Mouse (Mus musculus) limb, embryonic 14.5 days (tissue): ENCODE measurements around the gene Gramd4. TPM values are rescaled to one million over a fixed set of nuclear protein-coding genes. Genes with fewer than 3 reads are reported as not detected.
A peak's percentile ranks its signal among the peaks of the same experiment; 100 is the strongest.

Experiments used
- ATAC-seq: fragments of 200-750 bp; cut with Nextera tagmentation; 2 replicates; pipeline ENCODE4 v1.8.0; 2017; ENCODE audit warnings: low read depth, moderate number of reproducible peaks, moderate TSS enrichment; ENCODE audit not compliant: low FRiP score
- DNase-seq: peaks from one replicate; pipeline ENCODE4 v3.0.0-alpha.2; 2015; ENCODE audit warnings: low spot score
- H3K27ac ChIP-seq: fragments of 300-500 bp; sonication (generic); replicated peaks from 2 replicates; pipeline ENCODE4 v1.5.1; 2014; ENCODE audit warnings: low read depth, mild to moderate bottlenecking, low read length, moderate library complexity, mixed read lengths
- H3K27me3 ChIP-seq: fragments of 300-500 bp; sonication (generic); 2 replicates; pipeline ENCODE4 v1.6.1; 2014; ENCODE audit warnings: low read length, mixed read lengths; ENCODE audit not compliant: control insufficient read depth, insufficient read depth
- H3K36me3 ChIP-seq: fragments of 300-500 bp; sonication (generic); 2 replicates; pipeline ENCODE4 v1.6.1; 2014; ENCODE audit warnings: mild to moderate bottlenecking, low read length, moderate library complexity, mixed read lengths; ENCODE audit not compliant: control insufficient read depth, insufficient read depth
- H3K4me1 ChIP-seq: fragments of 300-500 bp; sonication (generic); 2 replicates; pipeline ENCODE4 v1.6.1; 2014; ENCODE audit warnings: antibody characterized with exemption, low read length, mixed read lengths; ENCODE audit not compliant: control insufficient read depth, insufficient read depth
- H3K4me2 ChIP-seq: fragments of 300-500 bp; sonication (generic); replicated peaks from 2 replicates; pipeline ENCODE4 v1.6.1; 2014; ENCODE audit warnings: low read depth, mild to moderate bottlenecking, low read length, moderate library complexity; ENCODE audit not compliant: severe bottlenecking
- H3K4me3 ChIP-seq: fragments of 300-500 bp; sonication (generic); replicated peaks from 2 replicates; pipeline ENCODE4 v1.5.1; 2014; ENCODE audit warnings: low read length
- H3K9ac ChIP-seq: fragments of 300-500 bp; sonication (generic); 2 replicates; pipeline ENCODE4 v1.6.1; 2014; ENCODE audit warnings: mild to moderate bottlenecking, low read depth, low read length, moderate library complexity; ENCODE audit not compliant: severe bottlenecking
- H3K9me3 ChIP-seq: fragments of 300-500 bp; sonication (generic); 2 replicates; pipeline ENCODE4 v1.6.1; 2016; ENCODE audit warnings: low read length; ENCODE audit not compliant: control insufficient read depth
- POLR2A ChIP-seq: fragments of 200-500 bp; IDR thresholded peaks from 2 replicates; pipeline ENCODE4 v1.8.0; 2012; ENCODE audit warnings: inconsistent platforms, mild to moderate bottlenecking, moderate library complexity, borderline replicate concordance; ENCODE audit not compliant: insufficient read depth, insufficient read length; ENCODE audit errors: extremely low read depth
- WGBS: fragments of 180-500 bp; shearing (Covaris S2); extraction: QIAGEN DNeasy Blood & Tissue Kit; methylation state at CpG from one replicate; pipeline ENCODE4 v1.1.7; 2014; 5-methylcytosine and 5-hydroxymethylcytosine counted together
- polyA plus RNA-seq, 2 experiments: library from polyadenylated mRNA; depleted of rRNA in 1 of 2; stranded (reverse) in 1 of 2; unstranded in 1 of 2; fragments of >200 nt; fragmentation: Nextera tagmentation in 1 of 2; extraction: Ambion mirVana in 1 of 2; gene quantifications; 2 replicates each; pipeline versions ENCODE4 v1.2.1 to v1.2.3; 2012 to 2014

Gramd4 gene
- polyA plus RNA-seq, 2 experiments = 12.3 to 23.5 TPM

GRCm38 (mm10) chr15:86027871-86028270 lies 29.6 kb upstream of the Gramd4 start:
- H3K36me3 ChIP-seq = peaks cover 6% of the 10 kb centered on the region; the same call in 1 of the 2 replicates
- no peak for ATAC-seq
- peaks cover 13% of the 10 kb centered on the region; the same call in 1 of the 2 replicates for H3K4me1 ChIP-seq
- no peaks in the 10 kb centered on the region; the same call in none of the 2 replicates for H3K9me3 ChIP-seq
- 14% methylated on average over 7 of the region's 8 CpGs for WGBS
- H3K4me3 ChIP-seq = no peak overlapping the region
- H3K27ac ChIP-seq = no peak overlapping the region
- DNase-seq = no peak
- peaks cover 9% of the 10 kb centered on the region for H3K27me3 ChIP-seq
- H3K4me2 ChIP-seq = 0 out of 2 replicates have a peak overlapping the region, but pooled peaks have one; percentile 6
- no peak overlapping the region for H3K9ac ChIP-seq
- no peak for TF ChIP-seq POLR2A

DNA sequence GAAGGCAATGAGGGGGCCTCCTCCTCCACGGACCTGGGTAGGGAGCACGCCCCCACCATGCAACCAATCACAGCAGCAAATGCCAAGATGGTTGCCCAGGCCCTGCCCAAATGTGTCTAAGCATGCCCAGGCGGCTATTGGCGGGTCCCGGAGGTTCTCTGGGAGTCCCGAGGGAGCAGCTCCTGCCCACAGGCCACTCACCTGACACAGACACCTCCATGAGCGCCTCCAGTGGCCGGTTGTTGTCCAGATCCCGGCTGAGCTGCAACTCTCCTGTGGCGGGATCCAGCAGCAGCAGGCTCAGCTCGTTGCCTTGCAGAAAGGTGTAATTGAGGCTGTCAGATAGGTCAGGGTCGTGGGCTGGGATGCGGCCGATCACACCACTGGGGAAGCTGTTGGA lies 27.5 kb upstream of the Gramd4 start:
- Histone ChIP-seq H3K9ac (no peak overlapping the region), H3K4me2 (peak overlapping the region; percentile 6; the same call in 1 of the 2 replicates), H3K27me3 (peaks cover 16% of the 10 kb centered on the region), H3K4me3 (peak overlapping the region; percentile 10; the same call in 1 of the 2 replicates), H3K36me3 (peaks cover 6% of the 10 kb centered on the region; the same call in 1 of the 2 replicates), H3K27ac (no peak overlapping the region), H3K4me1 (peaks cover 17% of the 10 kb centered on the region), H3K9me3 (no peaks in the 10 kb centered on the region; the same call in none of the 2 replicates)
- no peak for ATAC-seq
- 66% methylated on average over 14 of the region's 14 CpGs for WGBS
- DNase-seq = no peak
- no peak for TF ChIP-seq POLR2A

GRCm38 (mm10) chr15:86032811-86033190 lies 24.7 kb upstream of the Gramd4 start:
- WGBS = 2% methylated on average over 33 of the region's 38 CpGs
- Histone ChIP-seq H3K27me3 (peaks cover 16% of the 10 kb centered on the region), H3K4me3 (peak overlapping the region; percentile 59), H3K9ac (peak overlapping the region; percentile 62; the same call in 1 of the 2 replicates), H3K27ac (no peak overlapping the region), H3K36me3 (peaks cover 6% of the 10 kb centered on the region; the same call in 1 of the 2 replicates), H3K9me3 (no peaks in the 10 kb centered on the region; the same call in none of the 2 replicates), H3K4me1 (peaks cover 18% of the 10 kb centered on the region), H3K4me2 (peak overlapping the region; percentile 85)
- DNase-seq = no peak
- no peak for TF ChIP-seq POLR2A
- no peak for ATAC-seq

DNA sequence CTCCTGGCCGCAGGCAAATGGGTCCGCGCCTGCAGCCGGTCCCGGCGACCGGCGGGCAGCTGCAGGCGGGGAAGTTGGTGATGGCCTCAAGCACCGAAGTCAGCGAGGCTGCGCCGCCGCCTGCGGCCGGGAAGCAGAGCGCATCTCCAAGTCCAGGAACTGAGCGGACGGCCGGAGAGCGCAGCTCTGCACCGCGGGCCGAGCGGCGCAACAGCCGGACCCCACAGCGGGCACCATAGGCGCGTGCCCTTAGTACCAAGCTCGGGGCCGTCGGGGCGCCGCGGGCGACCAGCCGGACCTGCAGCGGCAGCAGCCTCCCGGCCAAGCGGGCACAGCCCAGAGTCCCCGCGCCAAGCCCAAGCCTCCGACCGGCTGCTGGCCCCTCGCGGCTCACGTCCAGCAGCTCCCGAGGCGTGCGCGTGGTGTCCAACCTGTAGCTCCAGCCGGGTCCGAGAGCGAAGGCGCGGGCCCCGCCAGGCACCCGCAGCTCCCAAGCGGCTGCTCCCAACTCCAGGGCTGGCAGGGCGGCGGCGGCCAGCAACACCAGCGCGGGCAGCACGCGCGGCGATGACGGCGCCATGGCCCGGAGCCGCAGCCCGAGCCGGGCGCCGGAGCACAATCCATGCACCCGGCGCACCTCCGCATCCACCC lies 24.2 kb upstream of the Gramd4 start, which contains the start of gene Celsr1:
Gene Celsr1 (minus strand): TSS at position 587 of the 651 bp plus-strand sequence.
- peaks cover 6% of the 10 kb centered on the region; the same call in 1 of the 2 replicates for H3K36me3 ChIP-seq
- DNase-seq = no peak
- no peak for TF ChIP-seq POLR2A
- H3K27ac ChIP-seq = peak within 1 kb of the TSS; percentile 59; the same call in 1 of the 2 replicates
- peak within 1 kb of the TSS; percentile 62 for H3K9ac ChIP-seq
- H3K9me3 ChIP-seq = no peaks in the 10 kb centered on the region; the same call in none of the 2 replicates
- ATAC-seq = no peak
- peak within 1 kb of the TSS; percentile 85 for H3K4me2 ChIP-seq
- H3K4me3 ChIP-seq = peak within 1 kb of the TSS; percentile 59
- WGBS = under 1% methylated on average over 31 of the region's 80 CpGs
- H3K4me1 ChIP-seq = peaks cover 15% of the 10 kb centered on the region
- peaks cover 16% of the 10 kb centered on the region for H3K27me3 ChIP-seq

- peak overlapping the region; percentile 85 for H3K4me2 ChIP-seq
- H3K4me3 ChIP-seq = peak overlapping the region; percentile 59
- H3K27me3 ChIP-seq = peaks cover 16% of the 10 kb centered on the region
- no peaks in the 10 kb centered on the region; the same call in none of the 2 replicates for H3K9me3 ChIP-seq
- peaks cover 6% of the 10 kb centered on the region; the same call in 1 of the 2 replicates for H3K36me3 ChIP-seq
- ATAC-seq (peak; percentile 79), DNase-seq (peak; percentile 80)
- no peak for TF ChIP-seq POLR2A
- H3K9ac ChIP-seq = peak overlapping the region; percentile 62
- peaks cover 12% of the 10 kb centered on the region for H3K4me1 ChIP-seq
- H3K27ac ChIP-seq = peak overlapping the region; percentile 59; the same call in 1 of the 2 replicates
- 3% methylated on average over 26 of the region's 44 CpGs for WGBS
Observed at GRCm38 (mm10) chr15:86034021-86034523, 23.4 kb upstream of the Gramd4 start.
